Comparison of ENCODE assay signal across 8 mouse cellular contexts in the genomic region with DNA sequence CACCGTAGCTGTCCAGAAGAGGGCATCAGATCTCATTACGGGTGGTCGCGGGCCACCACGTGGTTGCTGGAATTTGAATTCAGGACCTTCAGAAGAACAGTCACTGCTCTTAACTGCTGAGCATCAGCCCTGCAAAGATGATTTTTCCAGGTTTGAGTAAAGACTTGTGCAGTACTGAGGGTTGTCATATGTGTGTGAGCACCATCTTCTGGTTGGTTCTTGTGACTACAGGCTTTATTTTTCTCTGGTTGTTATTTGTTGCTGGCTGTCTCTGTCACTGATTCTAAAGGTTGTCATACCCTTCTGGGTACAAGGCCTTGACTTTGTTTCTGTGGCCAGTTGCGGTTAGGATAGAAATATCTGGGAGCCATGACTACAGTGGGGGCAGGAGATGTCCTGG. TPM values are rescaled to one million over a fixed set of nuclear protein-coding genes. Genes with fewer than 3 reads are reported as not detected.
DNase-seq lines count a peak whose midpoint lies in the region; ATAC-seq and TF ChIP-seq lines count a peak whose summit lies in the region.

No protein-coding gene starts in this region.

- no peak for TF ChIP-seq CTCF in lung, adult 2 months (IDR thresholded peaks at IDR 0.05; ENCODE audit: insufficient read depth, low read length)

- H3K4me1 ChIP-seq in lung, adult 2 months (ENCODE audit: control insufficient read depth, insufficient read depth, low read length): no peaks in the 10 kb centered on the region

- 50% methylated on average over 6 of the region's 6 CpGs for WGBS in lung, adult 2 months

- no peak overlapping the region for H3K4me3 ChIP-seq in lung, adult 2 months (replicated peaks; ENCODE audit: extremely low read depth, low read depth, low read length)

- intact Hi-C loops in left cerebral cortex, postnatal 25 days (cut with DNase I): no loop called here

- no peak for ATAC-seq in CD4-positive, CD25-positive, alpha-beta regulatory T cell, adult 4 months

- TF ChIP-seq POLR2A in lung, adult 2 months (IDR thresholded peaks at IDR 0.05; ENCODE audit: borderline replicate concordance, extremely low read depth, low read depth, low read length): no peak

- peak; percentile 5 for DNase-seq in CD4-positive, CD25-positive, alpha-beta regulatory T cell, adult 2 months (ENCODE audit: low read depth, low spot score)
- DNase-seq in layer of hippocampus, adult 18-20 months (ENCODE audit: low spot score in 2 of 2): peak; percentile 4 to 50
- no peak for DNase-seq in layer of hippocampus, postnatal 36 days
- DNase-seq in adipocyte (ENCODE audit: low spot score): peak; percentile 32
- peak; percentile 18 to 44 for DNase-seq in left cerebral cortex, postnatal 25 days (ENCODE audit: low spot score in 2 of 2)
- no peak for DNase-seq in natural killer cell, adult 2 months (ENCODE audit: low spot score in 2 of 2)
- DNase-seq in lung, adult 2 months: no peak

RNA-seq across cellular contexts. Expression of a gene that starts 3.2 kb away (rescaled TPM):
- not detected for polyA plus RNA-seq in CD4-positive, CD25-positive, alpha-beta regulatory T cell, adult 4 months (2017; shearing (Covaris generic))
- total RNA-seq in layer of hippocampus, adult 18-20 months (2021): not detected
- total RNA-seq in layer of hippocampus, postnatal 36 days (2021): not detected
- total RNA-seq in left cerebral cortex, postnatal 25 days (2021): not detected
- not detected in 2 replicates for polyA plus RNA-seq in lung, adult 2 months (2012; rRNA removed)

RNA-seq across cellular contexts. Expression of a gene that starts 49.3 kb away (rescaled TPM):
- polyA plus RNA-seq in CD4-positive, CD25-positive, alpha-beta regulatory T cell, adult 4 months (2017; shearing (Covaris generic)): 10 to 100 TPM in 1 of 2 experiments, 1 to 10 TPM in 1; 9.9 to 11.9 TPM
- total RNA-seq in layer of hippocampus, adult 18-20 months (2021): 10 to 100 TPM; 23.8 to 27.2 TPM
- total RNA-seq in layer of hippocampus, postnatal 36 days (2021): 10 to 100 TPM; 27.6 to 30.7 TPM
- 10 to 100 TPM; 20.5 to 21.5 TPM for total RNA-seq in left cerebral cortex, postnatal 25 days (2021)
- polyA plus RNA-seq in lung, adult 2 months (2012; rRNA removed): 1.2 and 2.1 TPM in 2 replicates

Comparison
In these comparisons a context has a peak if more than half of its experiments do, and no peak if none do; other contexts are left out.
1. DNase-seq: peak in CD4-positive, CD25-positive, alpha-beta regulatory T cell, adult 2 months (single experiment), layer of hippocampus, adult 18-20 months (2 of 2), adipocyte (single experiment) and left cerebral cortex, postnatal 25 days (2 of 2); none in layer of hippocampus, postnatal 36 days (0 of 2), natural killer cell, adult 2 months (0 of 2) and lung, adult 2 months (single experiment).